Mouse (Mus musculus) gastrocnemius, postnatal 10 days (tissue): ENCODE results near the gene Rfk. TPM values are rescaled to one million over a fixed set of nuclear protein-coding genes. Genes with fewer than 3 reads are reported as not detected.
A peak's percentile ranks its signal among the peaks of the same experiment; 100 is the strongest.

Source experiments
- DNase-seq: peaks from one replicate; pipeline ENCODE4 v3.0.0; 2021; ENCODE audit warnings: mixed read lengths
- long read RNA-seq, 2 experiments: library from polyadenylated mRNA; stranded (forward); transcript quantifications; one replicate each; pipeline ENCODE4 v2.0.0; 2021
- total RNA-seq, 2 experiments: library from RNA; stranded (reverse); gene quantifications; 2 replicates each; pipeline ENCODE4 v1.2.3; 2021

Gene Rfk
- 10 to 100 TPM; 34.2 to 39.3 TPM for total RNA-seq
- long read RNA-seq, experiment 1, transcript Rfk-201 (4 exons, 2,482 nt), result major isoform, 24 of 26 reads
- long read RNA-seq, experiment 1, partial matches to known transcripts, result 0 of 26 reads
- long read RNA-seq, experiment 1, other reads (novel, unspliced or antisense), result 2 of 26 reads
- long read RNA-seq, experiment 2, transcript Rfk-201 (4 exons, 2,482 nt), result major isoform, 29 of 29 reads
- long read RNA-seq, experiment 2, partial matches to known transcripts, result 0 of 29 reads
- long read RNA-seq, experiment 2, other reads (novel, unspliced or antisense), result 0 of 29 reads

DNA sequence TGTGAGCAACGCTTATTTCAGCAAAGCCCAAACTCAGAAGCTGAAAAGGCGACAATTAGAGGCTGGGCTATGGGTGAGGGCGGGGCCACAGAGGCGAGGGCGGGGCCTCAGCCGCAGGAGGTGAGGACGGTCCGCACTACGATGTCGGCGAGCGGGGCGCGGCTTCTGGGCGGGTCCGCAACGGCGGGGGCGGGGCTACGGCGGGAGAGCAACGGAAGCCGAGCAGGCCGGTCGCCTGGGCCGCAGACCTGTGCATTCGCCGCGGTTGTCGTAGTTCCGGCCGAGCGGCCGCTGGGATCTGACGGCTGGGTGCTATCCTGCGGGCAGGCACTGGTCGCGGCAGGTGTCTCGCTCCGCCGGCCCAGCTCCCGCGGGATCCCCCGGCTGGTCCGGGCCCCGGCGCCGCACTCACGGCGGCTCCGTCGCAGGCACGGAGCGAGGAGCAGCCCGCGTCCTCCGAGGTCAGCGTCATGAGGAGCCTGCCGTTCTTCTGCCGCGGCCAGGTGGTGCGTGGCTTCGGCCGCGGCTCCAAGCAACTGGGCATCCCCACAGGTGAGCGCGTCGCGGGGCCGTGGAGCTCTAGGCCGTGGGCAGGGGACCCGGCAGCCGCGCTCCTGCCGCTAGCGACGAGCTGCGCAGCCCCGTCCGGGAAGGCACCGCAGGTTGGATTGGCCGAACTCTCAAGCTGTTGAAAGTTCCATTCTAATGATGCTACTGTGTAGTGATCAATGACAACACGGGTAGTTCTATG is at the start of gene Rfk:
Gene Rfk, plus strand, starts transcription at position 203 of the 751 bp plus-strand sequence.
- DNase-seq, result peak; percentile 96

DNA sequence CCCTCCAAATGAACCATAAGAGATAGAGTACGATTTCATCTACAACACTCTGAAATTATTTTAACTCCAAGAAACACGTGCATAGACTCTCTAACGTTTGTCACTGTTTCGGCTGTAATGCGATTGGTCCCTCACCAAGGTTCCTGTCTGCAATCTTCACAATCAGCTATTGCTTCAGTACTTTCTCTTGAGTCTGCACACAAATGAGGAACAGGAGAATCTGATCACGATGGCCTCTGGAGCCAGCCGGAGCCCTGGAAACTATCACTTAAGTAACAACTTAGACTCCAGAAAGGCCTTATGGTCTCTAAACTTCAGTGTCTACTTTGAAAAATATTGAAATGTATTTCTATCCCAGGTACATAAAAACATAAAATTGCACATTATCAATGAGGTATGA is 49.0 kb upstream of the Rfk start:
- no peak for DNase-seq

DNA sequence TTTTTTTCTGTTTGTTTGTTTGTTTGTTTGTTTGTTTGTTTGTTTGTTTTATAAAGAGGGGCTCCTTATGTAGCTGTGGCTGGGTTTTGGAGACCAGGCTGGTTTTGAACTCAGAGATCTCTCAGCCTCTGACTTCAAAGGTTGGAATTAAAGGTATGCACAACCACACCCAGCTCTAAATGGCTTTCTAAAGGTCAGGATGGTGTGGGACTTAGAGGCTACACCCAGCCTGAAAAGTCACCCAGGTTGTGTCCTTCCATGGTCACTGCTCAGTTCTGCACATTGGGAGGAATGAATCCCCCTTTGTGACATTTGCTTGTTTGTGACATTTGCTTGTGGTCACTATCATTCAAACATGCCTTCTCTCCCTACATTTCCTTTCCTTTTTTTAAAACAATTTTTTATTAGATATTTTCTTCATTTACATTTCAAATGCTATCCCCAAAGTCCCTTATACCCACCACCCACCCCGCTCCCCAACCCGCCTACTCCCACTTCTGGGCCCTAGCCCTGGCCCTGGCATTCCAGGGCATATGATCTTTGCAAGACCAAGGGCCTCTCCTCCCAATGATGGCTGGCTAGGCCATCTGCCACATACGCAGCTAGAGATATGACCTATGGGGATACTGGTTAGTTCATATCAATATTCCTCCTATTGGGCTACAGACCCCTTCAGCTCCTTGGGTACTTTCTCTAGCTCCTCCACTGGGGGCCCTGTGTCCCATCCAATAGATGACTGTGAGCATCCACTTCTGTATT is 46.9 kb upstream of the Rfk start:
- DNase-seq, result no peak

DNA sequence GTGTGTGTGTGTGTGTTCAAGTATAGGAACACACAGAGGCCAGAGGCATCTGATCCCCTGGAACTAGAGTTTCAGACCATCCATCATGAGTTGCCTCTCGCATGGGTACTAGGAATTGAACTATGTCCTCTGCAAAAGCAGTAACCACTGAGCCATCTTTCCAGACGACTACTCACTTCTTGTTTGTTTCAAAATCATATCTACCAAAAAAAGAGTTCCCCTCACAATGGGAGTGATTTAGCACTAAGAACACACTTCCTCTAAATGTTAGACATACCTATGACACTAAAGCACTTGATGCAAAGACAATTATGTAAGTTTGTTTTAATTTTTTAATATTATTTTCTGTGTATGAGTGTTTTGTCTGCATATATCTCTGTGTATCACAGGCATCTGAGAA is 46.0 kb upstream of the Rfk start:
- no peak for DNase-seq

DNA sequence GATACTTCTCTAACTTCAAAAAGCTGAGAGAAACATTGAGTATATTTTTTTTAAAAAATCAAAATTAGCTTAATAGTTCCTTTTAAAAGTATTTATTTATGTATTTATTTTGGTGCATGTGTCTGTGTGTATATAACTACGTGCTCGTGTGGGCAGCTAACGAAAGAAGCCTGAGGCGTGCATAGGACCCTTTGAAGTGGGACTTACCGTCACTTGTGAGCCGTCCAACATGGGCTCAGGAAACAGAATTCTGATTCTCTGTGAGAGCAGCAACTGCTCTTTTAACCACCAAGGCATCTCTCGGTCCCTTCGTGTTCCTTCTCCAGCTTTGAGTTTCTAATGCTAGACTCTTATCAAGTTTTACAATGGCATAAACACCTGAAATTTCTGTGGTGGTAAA is 40.1 kb upstream of the Rfk start:
- DNase-seq, result no peak

DNA sequence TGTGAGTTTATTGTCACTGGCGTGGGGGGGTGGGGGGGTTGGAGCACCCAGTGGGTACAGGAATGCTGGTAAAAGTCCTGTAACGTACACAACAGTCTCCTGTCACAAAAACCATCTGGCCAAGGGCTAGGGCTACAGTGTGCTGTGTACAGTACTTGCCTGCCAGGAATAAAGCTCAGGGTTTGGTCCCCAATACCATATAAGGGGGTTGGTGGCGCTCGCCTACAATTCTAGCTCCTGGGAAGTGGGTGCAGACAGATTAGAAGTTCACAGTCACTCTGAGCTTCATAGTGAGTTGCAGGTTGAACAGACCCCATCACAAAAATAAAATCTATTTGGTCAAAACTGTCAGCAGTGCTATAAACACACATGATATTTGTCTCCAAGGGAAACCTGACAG is 39.5 kb upstream of the Rfk start:
- no peak for DNase-seq

DNA sequence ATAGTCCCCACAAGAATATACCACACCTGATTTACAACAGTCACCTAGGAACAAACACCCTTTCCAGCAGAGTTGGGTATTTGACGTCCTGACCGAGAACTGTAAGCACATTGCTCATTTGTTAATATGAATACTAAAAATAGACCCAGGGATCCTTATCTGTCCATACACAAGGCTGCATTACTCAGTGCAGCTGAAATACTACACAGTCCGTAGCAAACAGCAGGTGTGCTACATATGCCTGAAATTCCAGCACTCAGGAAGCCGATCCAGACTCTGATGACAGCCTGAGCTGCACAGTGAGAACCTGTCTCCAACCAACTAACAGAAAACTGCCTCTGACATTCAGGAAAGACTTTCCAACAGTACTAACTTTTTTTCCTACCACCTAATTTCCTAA is 39.0 kb upstream of the Rfk start:
- DNase-seq, result no peak

DNA sequence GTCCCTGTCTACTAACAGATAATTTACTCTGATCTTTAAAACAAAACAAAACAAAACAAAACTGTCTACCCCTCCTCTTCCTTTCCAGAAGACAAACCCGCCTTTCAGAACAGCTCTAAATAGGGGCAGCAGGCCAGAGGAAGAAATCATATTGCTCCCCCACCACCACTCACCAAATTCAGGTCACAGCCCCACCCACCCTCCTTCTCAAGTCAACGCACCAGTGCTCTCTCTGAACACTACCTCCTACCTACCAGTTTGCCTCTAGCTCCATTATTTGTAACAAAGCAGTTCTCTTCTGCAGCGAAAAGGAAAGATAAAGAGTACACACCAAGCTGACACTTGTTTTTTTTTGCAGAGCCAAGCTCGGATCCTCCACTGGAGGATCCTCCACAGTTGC is 38.5 kb upstream of the Rfk start:
- no peak for DNase-seq

DNA sequence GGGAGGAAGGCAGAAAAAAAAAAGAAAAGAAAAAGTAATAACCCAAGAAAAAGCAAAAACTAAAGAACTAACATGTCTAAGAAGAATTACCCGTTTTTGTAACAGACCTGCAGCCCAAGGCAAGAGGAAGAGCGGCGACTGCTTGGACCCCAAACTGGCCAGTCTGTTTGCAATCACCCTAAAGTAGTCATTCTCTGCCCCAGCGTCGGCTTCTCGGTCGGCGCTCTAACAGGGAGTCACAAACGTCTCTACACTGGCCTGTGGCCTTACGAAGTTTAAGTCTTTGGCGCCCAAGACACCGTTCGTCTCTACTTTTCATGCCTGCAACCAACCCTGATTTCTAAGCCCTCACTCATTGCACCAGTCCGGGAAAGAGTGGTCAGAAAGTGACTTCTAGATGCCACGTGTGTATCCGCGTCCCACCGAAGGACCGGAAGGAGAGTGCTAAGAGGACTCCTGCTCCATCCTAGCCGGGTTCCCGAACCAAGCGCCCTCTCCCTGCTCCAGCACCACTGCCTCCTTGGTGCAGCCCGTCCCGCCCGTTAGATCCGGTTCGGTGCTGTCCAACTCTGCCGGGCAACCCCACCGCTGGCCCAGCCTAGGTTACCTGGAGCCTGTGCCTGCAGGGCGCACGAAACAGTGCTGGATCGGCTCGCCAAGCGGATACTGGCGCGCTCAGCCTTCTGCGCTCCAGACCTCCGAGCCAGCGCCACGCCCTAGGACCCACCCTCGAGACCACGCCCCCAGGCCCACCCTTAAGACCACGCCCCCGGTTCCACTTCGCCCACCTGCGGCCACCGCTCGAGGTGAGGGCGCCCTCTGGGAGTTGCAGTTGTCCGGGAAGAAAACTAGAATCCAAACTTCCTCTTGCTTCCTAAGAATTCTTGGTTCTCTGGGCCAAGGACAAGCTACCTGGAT is 37.6 kb upstream of the Rfk start:
- DNase-seq, result peak; percentile 45

DNA sequence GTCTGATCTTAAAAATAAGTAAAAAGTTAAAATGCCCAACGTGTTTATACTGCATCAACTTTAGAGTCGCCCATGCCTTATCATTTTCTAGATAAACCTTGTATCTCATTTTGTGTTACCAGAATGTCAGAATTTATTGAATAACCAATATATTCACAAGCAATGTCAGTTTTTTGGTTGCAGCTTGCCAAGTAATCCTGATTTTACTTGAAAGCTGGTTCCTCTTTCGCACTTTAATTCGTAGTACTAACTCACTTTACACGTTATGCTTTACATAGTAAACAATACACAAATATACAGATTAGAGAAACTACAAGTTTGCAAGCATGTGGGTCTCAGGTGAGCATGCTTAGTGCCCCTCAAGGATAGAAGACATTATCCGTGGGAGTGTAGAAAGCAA is 36.9 kb upstream of the Rfk start:
- no peak for DNase-seq

DNA sequence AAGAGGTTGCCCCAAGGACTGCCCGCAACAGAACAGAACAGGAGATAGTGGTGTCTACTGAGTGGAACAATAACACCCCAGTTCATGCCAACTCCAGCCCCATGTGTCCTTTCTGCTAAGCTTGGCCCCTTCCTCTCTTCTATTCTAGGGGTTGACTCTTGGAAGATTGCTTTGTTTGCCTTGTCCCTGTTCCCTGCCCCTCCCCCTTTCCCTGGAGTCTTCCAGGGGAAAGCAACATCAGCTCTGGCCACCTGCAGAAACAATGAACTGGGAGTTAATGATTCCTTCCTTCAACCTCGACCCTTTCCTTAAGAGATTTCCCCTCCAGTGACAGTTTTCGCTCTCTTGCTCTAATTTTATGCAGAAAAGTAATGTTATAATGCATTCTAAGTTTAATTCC is 36.5 kb upstream of the Rfk start:
- no peak for DNase-seq

DNA sequence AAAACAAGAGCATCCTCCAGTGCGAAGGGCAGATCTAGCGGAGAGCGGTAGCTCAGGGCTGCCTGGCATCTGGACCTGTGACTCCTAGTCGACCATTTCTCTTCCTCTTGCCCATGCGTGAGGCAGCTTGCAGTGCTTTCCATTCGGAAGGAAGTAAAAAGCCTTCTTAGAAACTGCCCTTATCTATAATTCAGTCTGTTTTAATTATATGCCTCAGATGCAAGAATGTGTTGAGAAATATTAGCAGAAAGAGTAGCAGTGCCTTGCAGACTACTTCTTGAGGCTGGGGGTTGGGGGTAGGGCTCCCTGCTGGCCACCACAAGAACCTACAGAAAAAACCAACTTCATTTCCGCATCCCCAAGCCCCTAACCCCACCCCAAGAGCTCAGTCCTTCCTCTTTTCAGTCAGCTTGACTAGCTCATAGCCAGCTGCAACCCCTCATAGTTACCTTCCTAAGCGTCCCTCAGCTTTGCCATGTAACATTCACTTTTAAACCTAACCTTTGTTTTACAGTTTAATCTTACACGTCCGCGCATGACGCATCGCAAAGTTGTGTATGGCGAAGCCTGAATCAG is 34.4 kb upstream of the Rfk start:
- no peak for DNase-seq

DNA sequence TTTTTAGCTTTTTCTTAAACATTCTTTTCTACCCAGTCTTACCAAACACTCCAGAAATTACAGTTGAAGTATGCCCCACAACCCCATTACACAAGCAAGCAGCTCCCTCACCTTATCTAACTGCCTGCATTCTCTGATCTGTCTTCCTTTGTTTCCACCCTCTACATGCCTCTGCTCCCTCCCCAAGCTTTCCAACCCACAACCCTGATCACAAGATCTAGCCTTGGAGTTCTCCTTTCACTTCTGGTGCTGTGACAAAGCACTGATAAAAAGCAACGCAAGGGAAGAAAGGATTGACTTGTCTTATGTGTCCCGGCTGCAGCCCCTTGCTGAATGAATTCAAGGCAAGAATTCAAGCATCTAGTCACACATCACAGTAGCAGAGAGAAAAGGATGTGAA is 32.7 kb upstream of the Rfk start:
- DNase-seq, result no peak

DNA sequence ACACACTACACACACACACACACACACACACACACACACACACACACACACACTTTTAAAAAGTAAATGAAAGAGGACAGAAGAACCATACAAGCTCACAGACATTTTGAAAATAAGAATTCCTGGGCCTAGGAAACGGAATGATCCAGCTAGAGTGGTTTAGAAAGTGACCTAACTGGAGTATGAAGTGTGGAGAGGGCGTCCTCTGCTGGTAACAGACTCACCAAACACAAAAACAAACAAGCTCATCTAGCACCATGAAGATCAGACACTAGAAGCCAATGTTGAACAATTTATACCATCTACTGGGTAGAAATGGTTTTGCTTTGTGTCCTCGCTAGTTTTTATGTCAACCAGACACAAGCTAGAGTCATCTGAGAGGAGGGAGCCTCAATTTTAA is 29.1 kb upstream of the Rfk start:
- DNase-seq, result peak; percentile 19

DNA sequence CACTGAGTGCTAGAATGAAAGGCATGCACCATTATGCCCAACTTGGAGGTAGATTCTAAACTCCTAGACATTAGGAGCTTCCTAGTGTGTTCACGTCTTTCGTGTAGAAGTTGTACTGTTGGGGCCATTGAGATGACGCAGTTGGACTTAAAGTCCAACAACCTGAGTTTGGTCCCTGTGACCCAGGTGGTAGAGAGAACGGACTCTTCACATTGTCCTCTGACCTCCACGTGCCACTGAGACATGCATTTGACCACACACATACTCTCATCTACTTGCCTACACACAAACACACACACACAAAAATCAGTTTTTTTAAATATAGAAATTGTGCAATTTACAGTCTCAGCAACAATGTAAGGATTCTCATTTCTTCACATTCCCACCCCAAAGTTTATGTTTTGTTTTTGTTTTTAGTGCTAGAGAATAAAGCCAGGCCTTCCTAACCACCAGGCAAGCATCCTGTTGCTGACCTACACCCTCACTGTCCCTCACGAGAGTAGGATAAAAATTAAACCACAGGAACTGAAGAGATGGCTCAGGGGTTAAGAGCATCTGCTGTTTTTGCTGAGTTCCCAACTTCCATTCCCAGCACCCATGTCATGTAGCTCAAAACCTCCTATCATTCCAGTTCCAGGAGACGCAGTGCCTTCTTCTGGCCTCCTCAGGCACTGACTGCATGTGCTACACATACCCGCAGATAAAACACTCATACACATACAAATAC is 27.3 kb upstream of the Rfk start:
- no peak for DNase-seq

DNA sequence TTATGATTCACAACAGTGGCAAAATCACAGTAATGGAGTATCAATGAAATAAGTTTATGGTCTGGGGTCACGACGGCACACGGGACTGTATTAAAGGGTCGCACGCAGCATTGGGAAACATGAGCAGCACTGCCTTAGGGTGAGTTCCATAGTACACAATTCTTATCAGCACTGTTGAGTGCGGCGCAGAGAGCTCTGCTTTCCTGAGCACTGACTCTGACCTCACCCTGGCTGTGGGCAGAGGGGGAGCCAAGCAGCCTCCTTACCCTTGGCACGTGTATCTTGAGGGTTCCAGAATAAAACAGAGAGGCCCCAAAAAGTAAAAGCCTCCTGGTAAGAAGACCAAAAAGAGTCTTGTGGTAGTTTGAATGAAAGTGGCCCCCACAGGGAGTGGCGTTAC is 25.3 kb upstream of the Rfk start:
- no peak for DNase-seq

DNA sequence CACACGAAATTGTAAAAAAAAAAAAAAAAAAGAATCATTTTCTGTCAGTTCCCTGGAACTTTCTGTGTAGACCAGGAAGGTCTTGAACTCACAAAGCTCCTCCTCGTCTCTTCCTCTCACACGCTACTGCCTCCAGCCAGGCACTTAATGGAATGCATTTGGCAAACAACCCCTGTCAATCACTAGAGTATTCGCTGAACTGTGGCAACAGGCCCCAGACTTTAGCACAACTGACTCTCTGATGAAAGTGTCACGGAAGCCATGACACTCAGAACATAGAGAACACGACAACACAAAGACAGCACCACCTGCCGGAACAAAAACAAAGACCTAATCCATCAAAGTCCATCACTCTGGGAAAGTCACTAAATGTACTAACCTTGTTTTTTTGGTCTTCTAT is 24.3 kb upstream of the Rfk start:
- DNase-seq, result no peak

DNA sequence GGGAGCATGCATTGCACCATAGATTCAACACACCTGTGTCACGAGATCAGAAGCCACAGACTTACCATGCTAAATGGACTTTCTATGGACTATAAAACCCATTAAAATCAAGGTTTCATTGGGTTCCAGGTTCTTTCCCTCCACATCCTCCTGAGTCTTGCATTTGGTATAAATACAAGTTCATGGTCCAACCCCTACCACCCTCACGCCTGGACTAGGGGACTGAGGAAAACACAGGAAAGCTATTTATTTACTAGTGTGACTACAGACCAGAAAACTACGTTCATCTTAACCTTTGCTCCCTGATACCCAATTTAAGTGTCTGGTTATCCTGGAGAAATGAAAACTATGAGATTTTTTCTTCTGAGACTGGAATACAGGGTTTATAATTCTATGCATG is 21.1 kb upstream of the Rfk start, which contains the start of gene Gcnt1:
Gene Gcnt1, minus strand, starts transcription at position 144 of the 400 bp plus-strand sequence.
- DNase-seq, result no peak

DNA sequence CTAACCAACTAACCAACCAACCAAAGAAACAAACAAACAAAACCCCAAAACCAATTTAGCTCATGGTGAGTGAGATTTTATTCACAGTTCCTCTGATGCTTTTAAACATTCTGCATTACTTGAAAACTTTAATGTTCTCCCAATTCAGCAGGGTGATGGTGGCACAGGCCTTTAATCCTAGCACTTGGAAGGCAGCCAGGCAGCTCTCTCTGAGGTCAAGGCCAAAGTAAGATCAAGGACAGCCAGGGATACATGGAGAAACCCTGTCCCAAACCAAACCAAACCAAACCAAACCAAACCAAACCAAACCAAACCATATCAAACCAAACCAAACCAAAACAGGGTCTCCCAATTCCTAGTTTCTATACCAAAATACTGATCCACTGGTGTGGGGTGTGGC is 15.0 kb upstream of the Rfk start:
- no peak for DNase-seq

DNA sequence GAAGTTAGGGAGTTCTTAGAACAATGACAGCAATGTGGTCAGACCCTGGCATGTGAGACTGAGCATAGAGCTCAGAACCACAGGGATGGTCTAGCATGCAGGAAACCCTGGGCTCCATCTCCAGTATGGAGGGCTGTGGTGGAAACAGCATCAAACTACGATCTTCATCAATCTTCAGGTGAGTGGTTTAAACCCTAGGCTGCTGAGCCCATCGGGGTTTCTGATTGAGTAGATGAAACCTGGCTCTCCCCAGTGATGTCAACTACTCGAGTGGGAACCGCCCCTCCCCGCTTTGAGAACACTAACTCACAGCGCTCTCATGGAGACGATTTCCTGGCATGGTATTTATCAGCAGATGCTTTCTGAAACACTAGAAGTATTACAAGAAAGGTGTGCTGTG is 13.3 kb upstream of the Rfk start:
- no peak for DNase-seq

DNA sequence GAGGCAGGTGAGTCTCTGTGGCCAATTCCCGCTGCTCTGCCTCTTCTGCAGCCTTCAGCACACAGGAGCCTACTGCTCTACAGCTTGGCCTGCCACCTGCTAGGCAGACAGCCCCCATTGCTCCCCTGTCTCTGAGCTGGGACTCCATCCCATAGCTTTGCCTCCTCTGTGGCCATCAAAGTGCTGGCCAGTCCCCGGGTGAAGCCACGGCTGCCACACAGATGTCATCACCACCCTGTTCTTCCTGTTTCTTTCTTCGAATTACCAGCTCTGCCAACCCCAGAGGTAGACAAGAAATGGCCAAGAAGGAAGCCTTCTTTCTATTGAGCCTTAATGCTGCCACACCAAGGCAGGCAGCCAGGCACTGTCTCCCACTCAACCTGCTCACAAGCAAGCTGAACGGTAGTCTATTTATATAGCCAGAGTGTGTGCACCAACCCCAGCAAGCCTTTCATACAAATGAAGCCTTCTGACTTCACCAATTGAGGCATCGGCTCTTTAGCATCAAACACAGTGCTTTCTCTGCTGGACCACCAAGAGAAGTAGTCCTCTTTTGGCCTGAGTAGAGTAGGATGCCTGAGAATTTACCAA is 10.9 kb upstream of the Rfk start:
- no peak for DNase-seq
